Mouse (Mus musculus) forebrain, embryonic 13.5 days (tissue): ENCODE measurements around the gene Il23r. TPM values are rescaled to one million over a fixed set of nuclear protein-coding genes. Genes with fewer than 3 reads are reported as not detected.
A peak's percentile ranks its signal among the peaks of the same experiment; 100 is the strongest.

ENCODE experiments used
- ATAC-seq: fragments of 200-750 bp; cut with Nextera tagmentation; 2 replicates; pipeline ENCODE4 v1.8.0; 2017
- H3K27ac ChIP-seq: fragments of 300-500 bp; sonication (generic); 2 replicates; pipeline ENCODE4 v1.5.1; 2015; ENCODE audit warnings: inconsistent platforms, mild to moderate bottlenecking, moderate library complexity
- H3K27me3 ChIP-seq: fragments of 300-500 bp; sonication (generic); 2 replicates; pipeline ENCODE4 v1.6.1; 2015; ENCODE audit warnings: mild to moderate bottlenecking, inconsistent platforms
- H3K36me3 ChIP-seq: fragments of 300-500 bp; sonication (generic); 2 replicates; pipeline ENCODE4 v1.6.1; 2015; ENCODE audit warnings: mild to moderate bottlenecking, inconsistent platforms; ENCODE audit not compliant: poor library complexity, severe bottlenecking
- H3K4me1 ChIP-seq: fragments of 300-500 bp; sonication (generic); 2 replicates; pipeline ENCODE4 v1.6.1; 2015; ENCODE audit warnings: inconsistent platforms
- H3K4me2 ChIP-seq: fragments of 300-500 bp; sonication (generic); 2 replicates; pipeline ENCODE4 v1.6.1; 2015; ENCODE audit warnings: inconsistent platforms, mild to moderate bottlenecking, moderate library complexity
- H3K4me3 ChIP-seq: fragments of 300-500 bp; sonication (generic); 2 replicates; pipeline ENCODE4 v1.5.1; 2015; ENCODE audit warnings: mild to moderate bottlenecking, inconsistent platforms
- H3K9ac ChIP-seq: fragments of 300-500 bp; sonication (generic); 2 replicates; pipeline ENCODE4 v1.6.1; 2015; ENCODE audit warnings: mild to moderate bottlenecking, inconsistent platforms
- H3K9me3 ChIP-seq: fragments of 300-500 bp; sonication (generic); replicated peaks from 2 replicates; pipeline ENCODE4 v1.6.1; 2016; ENCODE audit warnings: inconsistent platforms
- WGBS: fragments of 180-500 bp; shearing (Covaris S2); methylation state at CpG from one replicate; pipeline ENCODE4 v1.1.7; 2015; 5-methylcytosine and 5-hydroxymethylcytosine counted together
- polyA plus RNA-seq: library from polyadenylated mRNA; unstranded; fragments of >200 nt; fragmentation: Nextera tagmentation; extraction: Ambion mirVana; gene quantifications from 2 replicates; pipeline ENCODE4 v1.2.1, GENCODE M21; 2015

The Il23r gene
- polyA plus RNA-seq, 1 experiment from 2014 or later = not detected

GRCm38 (mm10) chr6:67471242-67471641 is 20.4 kb downstream of the Il23r start:
- Histone ChIP-seq H3K36me3 (no peaks in the 10 kb centered on the region), H3K4me2 (no peak overlapping the region), H3K27ac (no peak overlapping the region), H3K4me1 (0 out of 2 replicates have a peak, but pooled peaks cover 5% of the 10 kb centered on the region), H3K9me3 (no peaks in the 10 kb centered on the region), H3K9ac (no peak overlapping the region), H3K4me3 (no peak overlapping the region), H3K27me3 (no peaks in the 10 kb centered on the region)
- 15% methylated on average over 1 of the region's 1 CpGs for WGBS
- no peak for ATAC-seq

- no peaks in the 10 kb centered on the region for H3K27me3 ChIP-seq
Measured at GRCm38 (mm10) chr6:67459424-67459823, 32.2 kb downstream of the Il23r start.

GRCm38 (mm10) chr6:67451330-67451729 is 40.3 kb downstream of the Il23r start:
- Histone ChIP-seq H3K4me3 (no peak overlapping the region), H3K4me2 (no peak overlapping the region), H3K4me1 (no peaks in the 10 kb centered on the region), H3K27me3 (no peaks in the 10 kb centered on the region), H3K36me3 (no peaks in the 10 kb centered on the region), H3K27ac (no peak overlapping the region), H3K9me3 (no peaks in the 10 kb centered on the region), H3K9ac (no peak overlapping the region)
- ATAC-seq = peak; percentile 50; the same call in 1 of the 2 replicates
- 47% methylated on average over 5 of the region's 5 CpGs for WGBS

More at GRCm38 (mm10) chr6:67459424-67459823, 32.2 kb downstream of the Il23r start:
- Histone ChIP-seq H3K4me1 (no peaks in the 10 kb centered on the region), H3K9ac (no peak overlapping the region), H3K4me3 (no peak overlapping the region), H3K36me3 (no peaks in the 10 kb centered on the region), H3K4me2 (no peak overlapping the region), H3K9me3 (no peaks in the 10 kb centered on the region), H3K27ac (no peak overlapping the region)
- no peak for ATAC-seq
- WGBS = 88% methylated on average over 1 of the region's 1 CpGs

- H3K27ac ChIP-seq = no peak overlapping the region
- no peaks in the 10 kb centered on the region for H3K36me3 ChIP-seq
- no peaks in the 10 kb centered on the region for H3K9me3 ChIP-seq
- H3K4me1 ChIP-seq = no peaks in the 10 kb centered on the region
- 79% methylated on average over 1 of the region's 1 CpGs for WGBS
- no peaks in the 10 kb centered on the region for H3K27me3 ChIP-seq
- no peak overlapping the region for H3K9ac ChIP-seq
- no peak overlapping the region for H3K4me2 ChIP-seq
- no peak for ATAC-seq
- H3K4me3 ChIP-seq = no peak overlapping the region
Measured at GRCm38 (mm10) chr6:67445866-67446265, 45.8 kb downstream of the Il23r start.

GRCm38 (mm10) chr6:67443124-67443523 is 48.5 kb downstream of the Il23r start:
- no peak for ATAC-seq
- WGBS = 89% methylated on average over 6 of the region's 6 CpGs
- H3K9ac ChIP-seq = no peak overlapping the region

GRCm38 (mm10) chr6:67437814-67438385 is 53.8 kb downstream of the Il23r start:
- Histone ChIP-seq H3K27me3 (no peaks in the 10 kb centered on the region), H3K9ac (no peak overlapping the region), H3K9me3 (no peaks in the 10 kb centered on the region), H3K4me1 (no peaks in the 10 kb centered on the region), H3K36me3 (no peaks in the 10 kb centered on the region), H3K4me3 (no peak overlapping the region), H3K4me2 (no peak overlapping the region), H3K27ac (no peak overlapping the region)
- ATAC-seq = no peak
- WGBS = 78% methylated on average over 3 of the region's 3 CpGs

More at GRCm38 (mm10) chr6:67443124-67443523, 48.5 kb downstream of the Il23r start:
- Histone ChIP-seq H3K36me3 (no peaks in the 10 kb centered on the region), H3K4me1 (no peaks in the 10 kb centered on the region), H3K9me3 (no peaks in the 10 kb centered on the region), H3K4me3 (no peak overlapping the region), H3K27ac (no peak overlapping the region), H3K4me2 (no peak overlapping the region), H3K27me3 (no peaks in the 10 kb centered on the region)

GRCm38 (mm10) chr6:67437028-67437427 is 54.6 kb downstream of the Il23r start:
- no peak overlapping the region for H3K27ac ChIP-seq

GRCm38 (mm10) chr6:67436295-67436694 is 55.4 kb downstream of the Il23r start:
- Histone ChIP-seq H3K9me3 (no peaks in the 10 kb centered on the region), H3K9ac (no peak overlapping the region), H3K4me1 (no peaks in the 10 kb centered on the region), H3K36me3 (no peaks in the 10 kb centered on the region), H3K27me3 (no peaks in the 10 kb centered on the region), H3K4me2 (no peak overlapping the region), H3K4me3 (no peak overlapping the region), H3K27ac (no peak overlapping the region)
- ATAC-seq = no peak
- WGBS = 92% methylated on average over 2 of the region's 2 CpGs

More at GRCm38 (mm10) chr6:67437028-67437427, 54.6 kb downstream of the Il23r start:
- no peaks in the 10 kb centered on the region for H3K27me3 ChIP-seq
- no peak overlapping the region for H3K4me3 ChIP-seq
- no peaks in the 10 kb centered on the region for H3K4me1 ChIP-seq
- no peak overlapping the region for H3K9ac ChIP-seq
- H3K36me3 ChIP-seq = no peaks in the 10 kb centered on the region
- ATAC-seq = no peak
- no peaks in the 10 kb centered on the region for H3K9me3 ChIP-seq
- H3K4me2 ChIP-seq = no peak overlapping the region

GRCm38 (mm10) chr6:67435711-67436110 is 55.9 kb downstream of the Il23r start:
- Histone ChIP-seq H3K36me3 (no peaks in the 10 kb centered on the region), H3K9me3 (no peaks in the 10 kb centered on the region), H3K4me3 (no peak overlapping the region), H3K4me1 (no peaks in the 10 kb centered on the region), H3K4me2 (no peak overlapping the region), H3K9ac (no peak overlapping the region), H3K27me3 (no peaks in the 10 kb centered on the region), H3K27ac (no peak overlapping the region)
- ATAC-seq = no peak
- WGBS = 87% methylated on average over 1 of the region's 1 CpGs

- H3K4me2 ChIP-seq = no peak overlapping the region
- H3K4me1 ChIP-seq = no peaks in the 10 kb centered on the region
- 46% methylated on average over 2 of the region's 2 CpGs for WGBS
- no peak overlapping the region for H3K4me3 ChIP-seq
- no peaks in the 10 kb centered on the region for H3K9me3 ChIP-seq
- no peak overlapping the region for H3K27ac ChIP-seq
- no peaks in the 10 kb centered on the region for H3K36me3 ChIP-seq
- H3K27me3 ChIP-seq = no peaks in the 10 kb centered on the region
- H3K9ac ChIP-seq = no peak overlapping the region
- no peak for ATAC-seq
Measured at GRCm38 (mm10) chr6:67434755-67435452, 56.8 kb downstream of the Il23r start.

GRCm38 (mm10) chr6:67431808-67432207 is 59.8 kb downstream of the Il23r start:
- H3K27ac ChIP-seq = no peak overlapping the region
- ATAC-seq = no peak
- WGBS = 79% methylated on average over 3 of the region's 3 CpGs

GRCm38 (mm10) chr6:67421761-67422160 is 69.9 kb downstream of the Il23r start:
- H3K9me3 ChIP-seq = no peaks in the 10 kb centered on the region
- ATAC-seq = no peak
- no peaks in the 10 kb centered on the region for H3K4me1 ChIP-seq
- H3K36me3 ChIP-seq = no peaks in the 10 kb centered on the region
- H3K27ac ChIP-seq = no peak overlapping the region
- H3K4me3 ChIP-seq = no peak overlapping the region
- H3K4me2 ChIP-seq = no peak overlapping the region
- no peak overlapping the region for H3K9ac ChIP-seq
- WGBS = 61% methylated on average over 5 of the region's 5 CpGs
- no peaks in the 10 kb centered on the region for H3K27me3 ChIP-seq

More at GRCm38 (mm10) chr6:67431808-67432207, 59.8 kb downstream of the Il23r start:
- Histone ChIP-seq H3K4me1 (no peaks in the 10 kb centered on the region), H3K4me3 (no peak overlapping the region), H3K9ac (no peak overlapping the region), H3K36me3 (no peaks in the 10 kb centered on the region), H3K9me3 (no peaks in the 10 kb centered on the region), H3K27me3 (no peaks in the 10 kb centered on the region), H3K4me2 (no peak overlapping the region)
